Mouse (Mus musculus) kidney, adult 2 months (tissue): ENCODE results near the gene Dnaaf3.

ENCODE experiments used
- CTCF ChIP-seq: fragments of 200-500 bp; conservative IDR thresholded peaks from 2 replicates; pipeline ENCODE4 v1.5.1; 2011; ENCODE audit warnings: low read depth, mild to moderate bottlenecking, control low read depth, low read length, moderate library complexity, mixed read lengths; ENCODE audit not compliant: insufficient read depth, insufficient read length
- POLR2A ChIP-seq: fragments of 200-500 bp; IDR thresholded peaks from one replicate; pipeline ENCODE4 v1.6.1; 2011; ENCODE audit warnings: low read depth, low read length, control low read depth

DNA sequence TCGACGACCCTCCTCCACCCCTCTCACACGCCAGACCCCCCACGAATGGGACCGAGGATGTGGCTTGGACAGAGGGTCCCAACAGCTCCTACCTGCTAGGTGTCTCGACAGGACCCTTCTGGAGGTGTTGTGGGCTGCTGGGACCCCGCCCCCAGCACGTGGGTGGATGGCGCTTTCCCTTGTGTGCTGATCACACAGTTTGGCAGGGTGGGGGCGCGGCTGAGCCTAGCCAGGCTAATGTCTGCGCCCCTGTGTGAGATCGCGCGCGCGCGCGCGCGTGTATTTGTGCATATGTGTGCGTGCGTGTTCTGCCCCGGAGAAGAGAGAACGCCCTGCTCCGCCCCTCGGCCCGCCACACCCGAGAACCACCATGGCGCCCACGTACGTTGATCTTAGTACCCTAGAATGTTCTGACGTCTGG, 15.0 kb upstream of the Dnaaf3 start, which contains the start of gene Syt5:
- TF ChIP-seq CTCF: no peak
- no peak for TF ChIP-seq POLR2A
